Mouse (Mus musculus) G1E-ER4 (cell line): ENCODE data around the gene Tmem262. TPM values are rescaled to one million over a fixed set of nuclear protein-coding genes. Genes with fewer than 3 reads are reported as not detected.

ENCODE experiments used
- GATA1 ChIP-seq: IDR thresholded peaks from one replicate; pipeline ENCODE4 v1.8.0; 2012; ENCODE audit warnings: low read length, inconsistent platforms
- polyA plus RNA-seq: library from polyadenylated mRNA; stranded (reverse); fragments of >175 nt; gene quantifications from 2 replicates; pipeline ENCODE4 v1.2.3, GENCODE M21; 2012

Gene Tmem262
- polyA plus RNA-seq, 1 experiment, result not detected

DNA sequence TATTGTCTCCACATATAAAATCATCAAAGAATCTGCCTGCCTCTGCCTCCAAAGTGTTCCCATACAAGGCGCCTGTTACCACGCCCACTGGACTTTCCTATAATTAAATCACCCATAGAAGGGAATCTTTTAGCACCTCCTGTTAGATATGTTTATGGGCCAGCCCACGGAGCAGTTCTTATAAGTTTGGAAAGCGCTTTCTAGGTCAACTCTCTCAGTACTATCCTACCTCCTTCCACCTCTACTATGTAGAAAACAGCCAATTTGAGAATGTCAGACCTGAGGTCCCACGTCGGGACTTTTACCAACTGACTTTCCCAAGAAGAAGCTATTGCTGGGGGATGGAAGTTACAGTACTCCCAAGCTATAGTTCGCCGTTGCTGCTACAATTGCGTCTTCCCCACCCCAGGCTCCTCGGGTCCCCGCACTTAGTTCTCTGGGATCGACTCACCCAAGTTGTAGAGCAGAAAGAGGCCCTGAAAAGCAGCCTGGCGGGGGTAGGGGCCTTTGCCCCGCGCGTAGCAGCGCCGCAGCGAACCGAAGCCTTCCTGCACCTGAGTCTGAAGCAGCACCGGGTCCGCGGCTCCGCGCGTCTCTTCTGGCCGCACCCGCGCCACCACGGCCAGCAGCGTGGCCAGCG is 37.6 kb downstream of the Tmem262 start:
- TF ChIP-seq GATA1, result no peak

DNA sequence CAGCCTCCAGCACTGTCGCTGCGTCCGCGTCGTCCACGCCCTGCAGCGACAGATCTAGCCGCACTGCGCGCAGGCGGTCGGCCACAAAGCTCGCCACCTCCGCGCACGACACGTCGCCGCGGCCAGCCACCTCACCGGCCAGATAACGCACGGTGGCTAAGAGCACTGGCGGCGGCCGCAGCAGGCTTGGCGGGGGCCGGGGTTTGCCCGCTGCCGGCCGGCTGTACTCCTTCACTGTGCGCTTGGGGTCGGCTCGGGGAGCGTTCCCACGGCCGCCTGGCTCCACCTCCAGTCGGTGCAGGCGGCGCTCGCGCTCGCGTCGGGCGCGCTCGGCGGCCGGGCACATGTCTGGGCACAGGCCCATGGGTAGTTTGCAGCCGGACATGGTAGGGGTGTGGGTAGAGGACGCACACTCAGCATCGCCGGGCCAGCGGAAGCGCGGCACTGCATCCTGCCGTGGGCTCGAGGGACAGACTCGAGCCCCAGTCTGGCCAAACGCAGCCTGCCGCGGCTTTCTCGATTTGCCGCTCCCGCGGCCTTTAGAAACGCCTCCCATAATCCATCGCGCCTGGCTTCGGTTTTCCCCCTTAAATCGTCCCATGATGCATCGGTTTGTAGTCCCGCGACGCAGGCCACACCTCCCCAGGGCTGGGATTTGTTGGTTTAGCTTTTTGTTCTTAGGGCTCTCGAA is 38.3 kb downstream of the Tmem262 start, which contains the start of gene Sac3d1:
Gene Sac3d1 (minus strand): TSS at position 665 of the 691 bp plus-strand sequence.
- TF ChIP-seq GATA1, result no peak

DNA sequence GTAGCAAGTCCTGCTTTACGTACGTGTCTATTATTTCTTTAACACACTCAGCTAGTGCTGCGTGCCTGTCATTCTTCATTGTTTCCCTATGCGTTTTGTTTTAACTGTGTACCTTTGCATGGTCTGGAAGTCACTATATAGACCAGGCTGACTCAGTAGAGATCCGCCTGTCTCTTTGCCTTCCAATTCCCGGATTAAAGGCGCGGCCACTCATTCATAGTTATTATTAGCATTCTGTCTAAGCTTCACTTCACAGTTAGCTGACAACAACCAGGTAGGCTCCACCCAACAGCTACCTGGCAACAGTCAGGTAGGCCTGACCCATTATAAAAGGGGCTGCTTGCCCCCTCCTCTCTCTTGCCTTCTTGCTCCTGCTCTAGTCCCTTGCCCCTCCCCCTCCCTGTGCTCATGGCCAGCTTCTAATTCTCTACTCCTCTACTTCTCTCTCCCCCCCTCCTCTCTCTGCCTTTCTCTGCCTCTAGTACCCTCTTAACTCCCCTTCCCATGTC is 38.9 kb downstream of the Tmem262 start:
- TF ChIP-seq GATA1, result no peak

DNA sequence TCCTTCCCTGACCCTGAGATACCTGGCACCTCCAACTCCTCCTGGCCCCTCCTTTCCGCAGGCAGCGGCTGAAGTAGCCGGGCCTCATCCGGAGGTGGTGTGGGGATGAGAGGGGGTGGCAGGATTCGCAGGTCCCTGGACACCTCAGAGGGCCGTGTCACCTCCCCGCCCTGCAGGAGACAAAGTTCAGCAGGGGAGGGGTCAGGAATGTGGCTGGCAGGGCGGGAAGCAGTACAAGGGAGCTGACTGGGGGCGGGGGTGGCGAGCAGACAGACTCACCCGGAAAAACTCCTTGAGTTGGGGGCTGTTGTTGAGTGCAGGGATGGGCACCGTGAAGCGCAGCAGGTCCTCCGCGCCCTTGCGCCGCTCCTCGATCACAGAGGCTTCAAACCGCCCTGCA is 41.9 kb downstream of the Tmem262 start:
- no peak for TF ChIP-seq GATA1

DNA sequence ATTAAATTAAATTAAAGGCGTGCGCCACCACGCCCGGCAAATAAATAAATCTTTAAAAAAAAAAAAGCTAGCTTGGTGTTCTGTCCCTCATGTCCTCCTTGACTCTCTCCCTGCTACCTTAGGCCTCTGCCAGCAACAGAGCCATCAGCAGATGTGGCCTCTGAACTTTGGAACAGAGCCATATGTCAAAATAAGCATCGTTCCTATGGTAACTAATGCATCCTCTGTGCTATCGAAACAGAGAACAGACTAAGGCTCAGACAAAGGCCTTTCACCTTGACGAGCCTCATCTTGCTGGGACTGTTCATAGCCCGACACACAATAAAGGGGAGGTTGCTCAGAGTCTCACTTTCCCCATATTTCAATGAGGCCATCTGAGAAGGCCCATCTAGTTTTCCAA is 43.5 kb downstream of the Tmem262 start:
- TF ChIP-seq GATA1, result no peak

DNA sequence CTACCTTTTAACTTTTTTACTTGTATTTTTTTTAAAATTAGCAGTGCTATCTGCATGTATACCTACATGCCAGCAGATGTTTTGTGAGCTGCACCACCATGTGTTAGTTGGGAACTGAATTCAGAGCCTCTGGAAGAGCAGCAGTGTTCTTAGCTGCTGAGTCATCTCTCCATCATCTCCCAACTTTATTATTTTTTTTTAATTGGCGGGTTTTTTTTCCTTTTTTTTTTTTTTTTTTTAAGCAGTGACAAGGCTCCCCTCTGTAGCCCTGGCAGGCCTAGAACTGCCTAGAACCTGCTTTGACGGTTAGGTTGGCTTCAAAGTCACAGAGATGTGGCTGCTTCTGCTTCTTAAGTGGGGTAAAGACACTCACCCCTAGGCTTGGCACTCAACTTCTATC is 45.1 kb downstream of the Tmem262 start:
- no peak for TF ChIP-seq GATA1

DNA sequence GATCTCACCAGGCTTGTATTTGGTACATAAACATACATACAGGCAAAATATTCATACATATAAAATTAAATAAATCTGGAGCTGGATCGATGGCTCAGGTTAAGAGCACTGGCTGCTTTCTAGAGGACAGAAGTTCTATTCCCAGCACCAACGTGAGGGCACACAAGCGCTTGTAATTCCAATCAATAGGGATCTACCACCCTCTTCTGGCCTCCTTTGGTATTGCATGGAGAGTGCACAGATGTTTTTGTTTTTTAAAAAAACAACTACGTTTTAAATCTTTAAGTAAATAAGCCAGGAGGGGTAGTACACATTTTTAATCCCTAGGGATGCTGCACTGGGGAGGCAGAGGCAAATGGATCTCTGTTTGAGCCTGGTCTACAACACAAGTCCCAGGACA is 46.5 kb downstream of the Tmem262 start:
- TF ChIP-seq GATA1, result no peak

DNA sequence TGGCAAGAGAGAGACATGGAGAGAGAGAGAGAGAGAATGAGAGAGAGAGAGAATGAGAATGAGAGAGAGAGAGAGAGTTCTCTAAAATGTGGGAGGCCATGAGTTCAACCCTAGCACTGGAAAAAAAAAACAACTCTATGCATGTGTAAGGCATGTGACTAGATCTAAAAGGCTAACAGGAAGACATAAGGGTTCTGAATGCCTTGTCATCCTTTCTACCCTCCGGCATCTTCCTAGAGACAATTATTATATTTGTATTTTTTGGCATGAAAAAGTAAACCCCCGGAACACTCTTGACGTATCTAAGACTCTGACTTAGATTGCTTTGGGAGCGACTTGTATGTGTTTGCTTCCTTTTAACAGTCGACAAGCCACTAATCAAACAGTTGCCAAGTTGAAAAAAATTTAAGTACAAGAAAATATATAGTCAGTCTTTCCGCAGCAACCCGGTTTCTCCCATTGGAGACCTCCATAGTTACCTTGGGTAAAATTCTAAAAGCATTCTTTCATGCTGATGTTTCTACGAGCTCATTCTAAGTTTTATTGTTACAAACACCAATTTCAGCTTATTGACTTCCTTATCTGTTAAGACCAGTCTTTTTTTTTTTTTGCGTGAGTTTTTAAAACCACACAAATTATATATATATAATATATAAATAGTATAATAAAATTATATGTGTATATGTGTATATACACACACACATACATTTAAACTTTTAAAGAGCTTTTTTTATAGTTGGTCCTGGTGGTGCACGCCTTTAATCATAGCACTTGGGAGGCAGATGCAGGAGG is 47.2 kb downstream of the Tmem262 start:
- TF ChIP-seq GATA1, result no peak

DNA sequence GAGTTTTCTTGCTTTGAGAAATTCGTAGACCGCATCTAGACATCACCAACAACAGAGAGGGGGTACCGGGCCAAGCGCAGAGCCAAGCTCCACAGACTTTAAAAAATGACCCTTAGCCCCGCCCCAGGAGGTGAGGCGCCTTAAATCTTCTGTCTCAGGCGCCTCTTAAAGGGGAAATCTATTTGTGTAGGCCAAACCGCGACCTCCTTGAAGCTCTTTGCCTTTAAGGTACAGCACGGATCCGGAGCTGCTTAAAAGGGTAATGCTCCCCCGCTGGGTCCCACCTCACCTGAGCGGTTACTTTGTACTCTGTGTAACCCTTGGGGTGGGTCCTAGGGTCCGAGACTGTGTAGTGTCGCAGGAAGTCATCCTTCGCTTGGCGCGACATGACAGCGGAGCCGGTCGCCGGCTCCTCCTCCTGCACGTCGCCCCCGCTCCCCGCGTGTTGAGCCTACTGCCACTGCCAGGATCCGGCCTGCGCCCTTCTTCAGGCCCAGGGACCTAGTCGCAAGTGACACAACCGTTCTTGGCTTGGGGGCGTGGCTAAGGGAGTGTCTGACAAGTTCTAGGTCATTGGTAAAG is 48.0 kb downstream of the Tmem262 start, which contains the start of gene Snx15:
Gene Snx15 (minus strand): TSS at position 545 of the 582 bp plus-strand sequence.
- TF ChIP-seq GATA1, result no peak

Other genes starting within 250 kb of the Tmem262 start
- gene Frmd8, start 204.8 kb upstream of the Tmem262 start, polyA plus RNA-seq, result 12.9 and 13.6 TPM in 2 replicates
- 0.15 and 0.64 TPM in 2 replicates for gene Slc25a45, start 202.2 kb upstream of the Tmem262 start, polyA plus RNA-seq
- 0.73 and 1.3 TPM in 2 replicates for gene Tigd3, start 185.9 kb upstream of the Tmem262 start, polyA plus RNA-seq
- 34.4 and 70.2 TPM in 2 replicates for gene Dpf2, start 167.0 kb upstream of the Tmem262 start, polyA plus RNA-seq
- 0.39 and 0.43 TPM in 2 replicates for gene Cdc42ep2, start 155.2 kb upstream of the Tmem262 start, polyA plus RNA-seq
- 45.7 and 48.5 TPM in 2 replicates for gene Pola2, start 115.8 kb upstream of the Tmem262 start, polyA plus RNA-seq
- not detected in 2 replicates for gene Slc22a20, start 93.9 kb upstream of the Tmem262 start, polyA plus RNA-seq
- 83.7 and 139 TPM in 2 replicates for gene Capn1, start 64.1 kb upstream of the Tmem262 start, polyA plus RNA-seq
- 90.1 and 101 TPM in 2 replicates for gene Syvn1, start 33.5 kb upstream of the Tmem262 start, polyA plus RNA-seq
- 37.7 and 52.6 TPM in 2 replicates for gene Mrpl49, start 22.2 kb upstream of the Tmem262 start, polyA plus RNA-seq
- 3,884 and 3,991 TPM in 2 replicates for gene Fau, start 22.2 kb upstream of the Tmem262 start, polyA plus RNA-seq
- 98.9 and 102 TPM in 2 replicates for gene Znhit2, start 18.8 kb upstream of the Tmem262 start, polyA plus RNA-seq
- 26.5 and 33.6 TPM in 2 replicates for gene Tm7sf2, start 11.7 kb upstream of the Tmem262 start, polyA plus RNA-seq
- gene Vps51, start 2.8 kb upstream of the Tmem262 start, polyA plus RNA-seq, result 39.5 and 65.2 TPM in 2 replicates
- gene Gm28374, start 2.2 kb downstream of the Tmem262 start, polyA plus RNA-seq, result 0.53 and 0.67 TPM in 2 replicates
- 61.7 and 75.6 TPM in 2 replicates for gene Zfpl1, start 4.9 kb downstream of the Tmem262 start, polyA plus RNA-seq
- gene Cdca5, start 5.0 kb downstream of the Tmem262 start, polyA plus RNA-seq, result 13.3 and 17.8 TPM in 2 replicates
- gene AC131692.1, start 14.4 kb downstream of the Tmem262 start, polyA plus RNA-seq, result 3.5 and 4.9 TPM in 2 replicates
- gene Naaladl1, start 25.7 kb downstream of the Tmem262 start, polyA plus RNA-seq, result 0.38 and 0.46 TPM in 2 replicates
- 82.9 and 91.0 TPM in 2 replicates for gene Sac3d1, start 38.6 kb downstream of the Tmem262 start, polyA plus RNA-seq
- gene Snx15, start 48.3 kb downstream of the Tmem262 start, polyA plus RNA-seq, result 89.0 and 122 TPM in 2 replicates
- not detected in 2 replicates for gene Batf2, start 61.0 kb downstream of the Tmem262 start, polyA plus RNA-seq
- gene Arl2, start 61.5 kb downstream of the Tmem262 start, polyA plus RNA-seq, result 81.6 and 111 TPM in 2 replicates
- gene Majin, start 104.4 kb downstream of the Tmem262 start, polyA plus RNA-seq, result not detected in 2 replicates
- not detected in 2 replicates for gene Gpha2, start 146.3 kb downstream of the Tmem262 start, polyA plus RNA-seq
- 10.7 and 14.2 TPM in 2 replicates for gene Ppp2r5b, start 155.8 kb downstream of the Tmem262 start, polyA plus RNA-seq
- gene Atg2a, start 161.6 kb downstream of the Tmem262 start, polyA plus RNA-seq, result 43.9 and 49.6 TPM in 2 replicates
- 231 and 274 TPM in 2 replicates for gene Ehd1, start 196.7 kb downstream of the Tmem262 start, polyA plus RNA-seq
- gene Cdc42bpg, start 226.4 kb downstream of the Tmem262 start, polyA plus RNA-seq, result 10.8 and 12.9 TPM in 2 replicates